Mouse (Mus musculus) layer of hippocampus, adult 9-11 months (tissue): ENCODE results near the gene Mblac1.

Source experiments
- DNase-seq: peaks from one replicate; pipeline ENCODE4 v3.0.0; 2022

Mblac1 gene

DNA sequence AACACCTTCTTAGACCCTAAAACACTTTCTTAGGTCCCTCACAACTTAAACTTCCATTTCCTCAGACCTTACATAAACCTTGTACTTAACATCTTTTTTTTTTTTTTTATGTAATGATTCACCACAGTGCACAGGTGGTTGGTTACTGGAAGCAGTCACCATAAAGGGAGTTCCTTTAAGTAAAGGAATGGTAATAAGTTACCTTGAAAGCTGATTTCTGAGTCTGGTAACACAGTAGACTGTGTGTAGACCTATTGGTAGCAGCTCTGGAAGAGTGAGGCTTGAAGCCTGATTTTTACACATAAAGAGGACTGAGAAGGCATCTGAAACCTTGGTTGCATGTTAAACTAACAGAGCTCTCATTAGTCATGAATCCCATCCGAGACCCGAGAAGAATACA is 25.8 kb downstream of the Mblac1 start:
- DNase-seq = no peak

DNA sequence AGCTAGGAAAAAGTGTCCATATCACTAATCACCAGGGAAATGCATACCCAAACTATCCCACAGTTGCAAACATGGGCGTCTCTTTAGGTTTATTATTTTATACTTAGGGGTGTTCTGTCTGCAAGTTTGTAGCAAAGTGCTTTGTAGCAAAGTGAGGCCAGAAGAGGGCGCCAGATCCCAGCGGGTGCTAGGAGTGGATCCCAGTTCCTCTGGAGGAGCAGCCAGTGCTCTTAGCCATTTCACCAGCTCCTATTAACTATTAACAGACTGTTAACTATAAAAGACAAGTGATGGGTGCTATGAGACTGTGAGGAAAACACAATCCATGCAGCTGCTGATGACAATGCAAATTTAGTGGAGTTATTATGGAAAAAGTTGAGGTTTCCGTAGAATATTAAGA is 28.0 kb downstream of the Mblac1 start:
- DNase-seq = peak; percentile 70

DNA sequence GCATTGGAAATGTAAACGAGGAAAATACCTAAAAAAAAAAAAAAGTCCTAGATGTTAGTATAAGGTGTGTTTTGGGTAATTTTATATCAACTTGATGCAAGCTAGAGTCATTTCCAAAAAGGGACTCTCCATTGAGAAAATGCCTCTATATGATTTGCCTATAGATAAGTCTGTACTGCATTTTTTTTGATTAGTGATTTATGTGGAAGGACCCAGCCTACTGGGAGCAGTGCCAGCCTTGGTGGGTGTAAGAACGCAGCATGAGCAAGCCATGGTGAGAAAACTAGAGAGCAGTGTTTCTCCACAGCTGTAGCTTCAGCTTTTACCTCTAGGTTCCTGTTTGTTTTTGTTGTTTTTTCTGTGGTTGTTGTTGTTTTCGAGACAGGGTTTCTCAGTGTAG is 29.2 kb downstream of the Mblac1 start:
- no peak for DNase-seq

DNA sequence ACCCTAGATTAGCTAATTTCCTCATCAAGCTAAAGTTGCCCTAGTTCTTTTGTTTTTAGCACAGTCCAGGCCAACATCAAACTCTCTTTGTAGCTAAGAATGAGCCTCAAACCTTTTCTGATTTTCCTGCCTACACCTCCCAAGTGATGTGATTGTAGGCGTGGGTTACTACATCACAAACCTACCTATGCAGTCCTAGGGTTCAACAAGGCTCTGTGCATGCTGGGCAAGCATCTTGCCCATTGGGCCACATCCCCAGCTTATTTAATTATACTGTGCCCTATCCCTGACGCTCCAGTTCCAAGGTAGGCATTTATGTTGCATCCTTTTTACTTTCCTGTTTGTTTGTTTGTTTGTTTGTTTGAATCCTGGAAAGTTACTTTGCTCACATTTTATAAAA is 31.6 kb downstream of the Mblac1 start, which contains the start of gene Nxpe5:
Nxpe5 (plus strand) TSS at position 199 of the 400 bp plus-strand sequence.
- DNase-seq = no peak

DNA sequence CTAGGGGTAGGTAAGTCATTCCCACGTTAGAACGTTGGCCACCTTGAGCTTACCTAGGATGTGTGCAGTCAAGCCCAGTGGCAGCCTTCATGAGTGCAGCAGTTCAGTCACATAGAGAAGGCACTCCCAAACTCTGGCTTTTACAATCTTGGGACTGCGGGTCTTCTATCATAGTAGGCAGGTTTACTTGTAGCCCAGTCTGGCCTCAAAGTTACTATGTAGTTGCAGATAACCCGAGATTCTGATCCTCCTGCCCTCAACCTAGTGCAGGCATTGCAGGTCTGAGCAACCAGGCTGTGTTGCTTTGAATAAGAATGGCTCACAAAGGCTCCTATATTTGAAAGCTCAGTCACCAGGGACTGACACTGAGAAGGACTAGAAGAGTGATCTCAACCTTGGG is 32.4 kb downstream of the Mblac1 start:
- no peak for DNase-seq

DNA sequence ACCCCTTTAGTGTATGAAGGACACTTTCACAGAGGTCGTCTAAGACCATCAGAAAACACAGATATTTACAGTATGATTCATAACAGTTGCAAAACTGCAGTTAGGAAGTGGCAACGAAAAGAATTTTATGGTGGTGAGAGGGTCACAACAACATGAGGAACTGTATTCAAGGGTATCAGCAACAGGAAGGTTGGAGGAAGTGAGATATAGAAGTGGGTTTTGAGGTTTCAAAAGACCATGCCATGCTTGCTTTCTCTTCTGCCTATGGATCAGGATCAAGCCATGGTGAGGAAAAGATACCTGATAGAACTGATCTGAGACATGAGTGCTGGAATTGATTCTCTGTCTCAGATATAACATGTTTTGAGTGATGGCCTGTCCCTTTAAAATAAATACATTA is 33.3 kb downstream of the Mblac1 start:
- no peak for DNase-seq

DNA sequence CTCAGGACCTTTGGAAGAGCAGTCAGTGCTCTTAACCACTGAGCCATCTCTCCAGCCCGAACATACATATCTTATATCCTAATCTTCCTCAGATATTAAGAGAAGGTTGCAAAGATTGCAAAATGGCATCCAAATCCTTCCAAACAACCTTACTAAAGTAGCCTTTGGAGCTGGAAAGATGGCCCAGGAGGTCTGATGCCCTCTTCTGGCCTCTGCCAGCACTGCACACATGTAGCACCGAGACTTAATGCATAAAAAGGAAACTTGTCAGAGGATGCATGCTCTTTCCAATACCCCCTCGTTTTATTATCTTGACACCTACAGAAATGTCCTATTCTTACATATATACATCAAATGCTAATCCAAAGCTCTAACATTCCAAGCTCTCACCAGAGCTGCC is 33.9 kb downstream of the Mblac1 start:
- DNase-seq = no peak

DNA sequence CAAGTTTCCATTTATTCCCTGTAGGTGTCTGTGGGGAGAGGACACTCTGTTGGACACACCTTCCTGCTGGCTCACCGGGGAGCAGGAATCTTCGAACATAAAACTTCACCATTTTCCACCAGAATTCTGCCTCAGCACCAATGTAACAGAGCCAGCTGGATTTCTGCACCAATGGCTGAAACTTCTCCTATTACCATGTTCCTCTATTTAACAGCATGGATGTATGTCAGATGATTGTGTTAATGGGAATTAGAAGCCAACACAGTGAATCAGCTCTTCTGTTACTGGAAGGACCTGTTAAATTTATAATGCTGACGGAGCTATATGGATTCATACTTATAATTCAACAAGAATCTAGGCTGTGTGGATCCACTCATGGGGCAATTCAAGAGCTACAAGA is 35.4 kb downstream of the Mblac1 start:
- DNase-seq = no peak

DNA sequence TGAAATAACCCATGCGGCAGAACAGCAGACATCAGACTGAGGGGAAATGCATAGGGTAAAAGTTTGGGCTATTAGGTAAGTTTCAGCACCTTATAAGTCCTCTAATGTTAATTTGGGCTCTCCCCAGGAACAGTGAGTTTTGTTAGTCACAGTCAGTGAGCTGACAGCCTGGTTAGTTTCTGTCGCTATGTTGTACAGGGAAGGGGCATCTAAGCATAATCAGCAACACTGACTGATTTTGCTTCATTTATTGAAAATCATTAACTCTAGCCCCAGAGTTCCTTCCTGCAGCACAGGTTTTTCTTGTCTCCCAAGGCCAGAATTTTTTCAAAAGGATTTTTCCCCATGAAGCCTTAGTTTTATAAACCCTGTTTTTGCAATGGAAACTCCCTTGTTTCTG is 39.7 kb downstream of the Mblac1 start:
- DNase-seq = no peak

DNA sequence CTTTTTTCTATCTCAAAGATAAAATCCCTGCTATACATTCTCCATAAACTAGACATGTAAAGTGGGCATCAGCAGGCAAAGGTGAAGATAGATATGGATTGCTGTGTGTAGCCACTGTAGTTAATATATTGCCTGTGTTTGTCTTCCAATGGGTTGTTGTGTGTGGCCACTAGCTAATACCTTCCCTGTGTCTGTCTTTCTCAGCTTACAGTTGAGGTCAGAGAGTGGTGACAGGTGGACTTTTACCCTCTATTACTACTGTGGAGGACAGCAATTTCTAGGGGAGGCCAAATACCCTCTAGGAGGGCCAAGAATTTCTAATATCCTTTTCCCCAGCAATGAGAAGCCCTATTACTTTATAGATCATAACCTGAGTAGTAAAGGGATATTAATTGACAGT is 40.1 kb downstream of the Mblac1 start:
- no peak for DNase-seq

DNA sequence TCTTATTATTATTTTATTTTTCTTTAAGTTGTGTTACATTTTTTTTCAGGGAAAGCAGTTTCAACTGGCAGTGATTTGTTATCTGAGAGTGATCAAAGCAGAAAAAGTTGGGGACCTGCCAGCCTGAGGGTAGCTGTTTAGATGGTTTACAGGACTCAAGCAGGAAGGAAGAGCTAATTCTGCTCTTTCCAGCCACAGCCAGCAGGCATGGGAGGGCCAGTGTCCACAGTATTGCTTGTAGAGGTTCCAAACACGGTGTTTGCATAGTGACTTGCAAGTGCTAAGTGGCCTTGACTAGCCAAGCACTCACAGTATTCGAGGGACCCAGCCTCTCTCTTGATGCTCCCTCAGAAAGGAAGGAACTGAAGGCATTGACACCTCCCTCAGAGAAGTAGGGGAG is 47.4 kb downstream of the Mblac1 start:
- no peak for DNase-seq
